Mouse (Mus musculus) right cerebral cortex, adult 2 months (tissue): ENCODE measurements at regions not wholly inside any gene's neighbourhood (a gene's known extent, or its start where the extent isn't known, plus 50 kb on each side); places are given as distances from the start of the nearest gene placed in this dataset.
"Not testable (repeated sequence)": the region's sequence is repeated elsewhere in the genome, so short reads cannot be mapped to it uniquely, and the experiment has no call there.

ENCODE experiments used
- DNase-seq, 2 experiments: peaks; one replicate each; pipeline ENCODE4 v3.0.0; 2021 to 2022; ENCODE audit warnings: low spot score in 2 of 2

GRCm38 (mm10) chr3:101224091-101224490 is 63.6 kb downstream of the Cd2 start:
- DNase-seq = no peak

GRCm38 (mm10) chr3:101219897-101220296 is 67.8 kb downstream of the Cd2 start:
- no peak for DNase-seq

GRCm38 (mm10) chr3:101216711-101217110 is 71.0 kb downstream of the Cd2 start:
- DNase-seq = no peak

GRCm38 (mm10) chr3:101213212-101213562 is 74.6 kb downstream of the Cd2 start:
- DNase-seq = no peak

- DNase-seq = peak in 1 of 2 experiments; percentile 24
These were observed 75.1 kb downstream of the Cd2 start for GRCm38 (mm10) chr3:101212403-101213211.

GRCm38 (mm10) chr3:101211936-101212335 is 75.8 kb downstream of the Cd2 start:
- DNase-seq = no peak

- no peak for DNase-seq
These were observed 78.2 kb downstream of the Cd2 start for GRCm38 (mm10) chr3:101209546-101209945.

GRCm38 (mm10) chr3:101208751-101209150 is 79.0 kb downstream of the Cd2 start:
- DNase-seq = no peak

GRCm38 (mm10) chr3:101206172-101206571 is 81.6 kb downstream of the Cd2 start:
- DNase-seq = not testable (repeated sequence)

GRCm38 (mm10) chr3:101194725-101195124 is 84.6 kb upstream of the Ptgfrn start:
- DNase-seq = no peak

- no peak for DNase-seq
These were observed 84.2 kb upstream of the Ptgfrn start for GRCm38 (mm10) chr3:101194319-101194718.

- no peak for DNase-seq
These were observed 81.4 kb upstream of the Ptgfrn start for GRCm38 (mm10) chr3:101191298-101191986.

GRCm38 (mm10) chr3:101181958-101182357 is 71.9 kb upstream of the Ptgfrn start:
- no peak for DNase-seq

- no peak for DNase-seq
These were observed 63.9 kb upstream of the Ptgfrn start for GRCm38 (mm10) chr3:101173954-101174353.

GRCm38 (mm10) chr3:101170037-101171019 is 60.2 kb upstream of the Ptgfrn start:
- no peak for DNase-seq

- no peak for DNase-seq
These were observed 56.9 kb upstream of the Ptgfrn start for GRCm38 (mm10) chr3:101167026-101167425.

GRCm38 (mm10) chr3:101166580-101166979 is 56.5 kb upstream of the Ptgfrn start:
- no peak for DNase-seq

GRCm38 (mm10) chr3:101165261-101165660 is 55.2 kb upstream of the Ptgfrn start:
- no peak for DNase-seq

GRCm38 (mm10) chr3:101164771-101165170 is 54.7 kb upstream of the Ptgfrn start:
- DNase-seq = no peak

GRCm38 (mm10) chr3:101163991-101164434 is 53.9 kb upstream of the Ptgfrn start:
- no peak for DNase-seq

GRCm38 (mm10) chr3:101163160-101163990 is 53.3 kb upstream of the Ptgfrn start:
- DNase-seq = no peak
